ENCODE assay signal across 11 mouse cellular contexts in the genomic region with DNA sequence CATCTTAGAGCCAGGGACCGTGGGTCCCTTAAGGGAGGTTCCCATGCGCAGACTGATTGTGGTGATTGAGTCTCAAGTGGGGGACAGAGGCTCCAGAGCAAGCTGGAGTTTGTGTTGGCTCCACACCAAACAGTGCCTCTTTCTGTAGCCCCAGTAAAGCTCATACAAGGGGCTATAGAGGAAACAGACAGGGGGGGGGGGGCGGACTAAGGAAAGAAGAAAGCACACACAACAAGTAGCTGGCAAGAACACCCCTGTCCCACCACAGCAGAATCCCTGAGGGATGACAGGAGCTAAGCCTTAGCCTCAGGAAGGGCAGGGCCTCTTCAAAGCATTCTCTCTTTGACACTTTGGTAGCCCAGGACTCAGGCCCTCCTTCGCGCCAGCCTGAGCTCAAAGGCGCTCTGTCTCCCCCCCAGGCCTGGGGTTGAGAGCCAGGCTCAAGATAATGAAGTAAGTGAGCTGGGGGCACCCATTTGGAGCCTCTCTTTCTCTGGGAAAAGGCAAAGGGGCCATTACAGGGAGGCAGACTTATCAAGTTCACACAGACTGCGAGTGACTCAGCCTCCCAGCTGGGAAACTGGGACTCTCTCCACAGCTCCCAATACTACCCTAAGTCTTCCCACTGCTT. TPM values are rescaled to one million over a fixed set of nuclear protein-coding genes. Genes with fewer than 3 reads are reported as not detected.
A peak's percentile ranks its signal among the peaks of the same experiment; 100 is the strongest.
DNase-seq lines count a peak whose midpoint lies in the region; ATAC-seq and TF ChIP-seq lines count a peak whose summit lies in the region.
"Had no signal": no experiment of that assay in that cellular context is flagged by ENCODE, and none has a peak within 500 bp of the region (broad histone marks: within the 10 kb centered on the region; RNA-seq: fewer than 3 reads in every experiment).

No protein-coding gene starts in this region.

- TF ChIP-seq CTCF in hindbrain, postnatal 0 days (IDR thresholded peaks at IDR 0.05; ENCODE audit: low read depth): no peak

- no peak overlapping the region for H3K9ac ChIP-seq in hindbrain, postnatal 0 days (replicated peaks; ENCODE audit: low read length)
- H3K9ac ChIP-seq: liver, embryonic 15.5 days had no signal

- H3K9me3 ChIP-seq in hindbrain, postnatal 0 days (ENCODE audit: low read length): no peaks in the 10 kb centered on the region
- H3K9me3 ChIP-seq: liver, embryonic 15.5 days had no signal

- no peak overlapping the region for H3K4me3 ChIP-seq in hindbrain, postnatal 0 days (ENCODE audit: low read length)
- H3K4me3 ChIP-seq: liver, embryonic 15.5 days had no signal

- ATAC-seq in hindbrain, postnatal 0 days: peak; percentile 95
- ATAC-seq in erythroblast, adult 5-6 weeks (replicated peaks; ENCODE audit: low FRiP score, poor library complexity, severe bottlenecking): no peak
- ATAC-seq: intestine, embryonic 16.5 days had no signal

- peaks cover 12% of the 10 kb centered on the region; the same call in 1 of the 2 replicates for H3K4me1 ChIP-seq in hindbrain, postnatal 0 days (ENCODE audit: insufficient read depth, low read length)

- no peaks in the 10 kb centered on the region for H3K36me3 ChIP-seq in hindbrain, postnatal 0 days (ENCODE audit: insufficient read depth, low read length)
- H3K36me3 ChIP-seq: liver, embryonic 15.5 days had no signal

- DNase-seq in heart, adult 11 months: peak; percentile 97
- DNase-seq in heart, postnatal 36 days: no peak
- peak; percentile 25 for DNase-seq in right cerebral cortex, postnatal 4 days
- no peak for DNase-seq in right cerebral cortex, postnatal 36 days (ENCODE audit: low spot score in 2 of 2)
- DNase-seq in hindbrain, postnatal 0 days (ENCODE audit: low spot score): peak; percentile 83
- no peak for DNase-seq in ovary, postnatal 14 days (ENCODE audit: low spot score)
- no peak for DNase-seq in gastrocnemius, postnatal 25 days

- H3K4me2 ChIP-seq in hindbrain, postnatal 0 days (ENCODE audit: low read depth, low read length): no peak overlapping the region
- H3K4me2 ChIP-seq: liver, embryonic 15.5 days had no signal

- intact Hi-C loops in heart, postnatal 36 days (cut with DNase I): no loop called here

- WGBS in hindbrain, postnatal 0 days: 36% methylated on average over 6 of the region's 7 CpGs

- no peaks in the 10 kb centered on the region for H3K27me3 ChIP-seq in hindbrain, postnatal 0 days (ENCODE audit: insufficient read depth, low read length)
- H3K27me3 ChIP-seq: liver, embryonic 15.5 days had no signal

- H3K27ac ChIP-seq in hindbrain, postnatal 0 days: peak overlapping the region; percentile 70; the same call in 1 of the 2 replicates
- H3K27ac ChIP-seq: liver, embryonic 15.5 days had no signal

RNA-seq across cellular contexts. Expression of a gene that starts 9.2 kb away (rescaled TPM):
- total RNA-seq in heart, postnatal 36 days (2021): 1 to 10 TPM; 1.9 to 2.2 TPM
- total RNA-seq in hindbrain, postnatal 0 days (2014; rRNA removed): 168 and 214 TPM in 2 replicates
- 131 and 145 TPM in 2 replicates for polyA plus RNA-seq in hindbrain, postnatal 0 days (2015; fragmentation: Nextera tagmentation; extraction: Ambion mirVana)
- not detected in 2 replicates for total RNA-seq in erythroblast, adult 5-6 weeks (2015; ENCODE audit: low replicate concordance)
- 1.2 TPM in 1 of 2 replicates, not detected in the other for total RNA-seq in erythroblast, adult 5-6 weeks (2017; ENCODE audit: low replicate concordance)
- total RNA-seq in gastrocnemius, postnatal 25 days (2021): 1 to 10 TPM; 5.0 to 7.6 TPM
- total RNA-seq: neutrophil, adult 5-6 weeks had no signal

RNA-seq across cellular contexts. Expression of a gene that starts 33.0 kb away (rescaled TPM):
- total RNA-seq in heart, postnatal 36 days (2021): 10 to 100 TPM; 60.8 to 87.4 TPM
- 43.2 and 56.4 TPM in 2 replicates for total RNA-seq in hindbrain, postnatal 0 days (2014; rRNA removed)
- polyA plus RNA-seq in hindbrain, postnatal 0 days (2015; fragmentation: Nextera tagmentation; extraction: Ambion mirVana): 26.6 and 29.6 TPM in 2 replicates
- total RNA-seq in erythroblast, adult 5-6 weeks (2015; ENCODE audit: low replicate concordance): not detected in 2 replicates
- total RNA-seq in erythroblast, adult 5-6 weeks (2017; ENCODE audit: low replicate concordance): 0.42 and 0.43 TPM in 2 replicates
- 10 to 100 TPM; 29.8 to 33.3 TPM for total RNA-seq in gastrocnemius, postnatal 25 days (2021)
- total RNA-seq: neutrophil, adult 5-6 weeks had no signal

Comparison
In these comparisons a context has a peak if more than half of its experiments do, and no peak if none do; other contexts are left out.
1. DNase-seq: peak in heart, adult 11 months (single experiment), right cerebral cortex, postnatal 4 days (single experiment) and hindbrain, postnatal 0 days (single experiment); none in heart, postnatal 36 days (0 of 2), right cerebral cortex, postnatal 36 days (0 of 2), ovary, postnatal 14 days (single experiment) and gastrocnemius, postnatal 25 days (single experiment).
2. RNA of a gene that starts 9.2 kb away (total RNA-seq): 168 to 214 TPM in hindbrain, postnatal 0 days; 5.0 to 7.6 TPM in gastrocnemius, postnatal 25 days, 1.9 to 2.2 TPM in heart, postnatal 36 days and 1.2 TPM in erythroblast, adult 5-6 weeks; every median in the first group is over 10 times any median in the second.
3. RNA of a gene that starts 33.0 kb away (total RNA-seq): 60.8 to 87.4 TPM in heart, postnatal 36 days, 43.2 to 56.4 TPM in hindbrain, postnatal 0 days and 29.8 to 33.3 TPM in gastrocnemius, postnatal 25 days; 0.42 to 0.43 TPM in erythroblast, adult 5-6 weeks; every median in the first group is over 10 times any median in the second.